Mouse (Mus musculus): ENCODE results near the gene Map3k5. TPM values are rescaled to one million over a fixed set of nuclear protein-coding genes. Genes with fewer than 3 reads are reported as not detected.
A peak's percentile ranks its signal among the peaks of the same experiment; 100 is the strongest.

Map3k5 gene
- polyA plus RNA-seq, 1 experiment from 2014 or later = 0.88 TPM

DNA sequence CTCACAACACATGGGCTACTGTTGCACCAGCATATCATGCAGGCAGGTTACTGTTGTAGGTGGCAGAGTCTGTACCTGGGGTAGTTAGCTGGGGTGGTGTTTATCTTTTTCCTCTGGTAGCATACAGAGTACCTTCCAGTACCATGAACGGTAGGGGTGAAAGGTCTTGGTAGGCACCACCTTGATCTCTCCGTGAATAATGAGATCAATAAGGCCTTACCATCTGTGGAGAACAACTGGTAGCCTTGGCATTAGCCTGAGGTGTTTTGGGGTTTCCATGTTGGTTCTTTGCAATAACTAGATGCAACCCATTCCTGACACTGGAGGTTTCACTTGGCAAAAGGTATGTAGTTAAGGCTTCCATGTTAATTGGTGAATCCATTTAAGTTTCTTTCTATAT, 109.8 kb downstream of the Map3k5 start:
- H3K9me3 ChIP-seq = no peaks in the 10 kb centered on the region
- no peak overlapping the region for H3K9ac ChIP-seq (replicated peaks)
- H3K27ac ChIP-seq (replicated peaks) = no peak overlapping the region
- H3K4me3 ChIP-seq = no peak overlapping the region
- no peaks in the 10 kb centered on the region for H3K27me3 ChIP-seq
- 88% methylated on average over 2 of the region's 2 CpGs for WGBS
- H3K4me2 ChIP-seq (replicated peaks) = no peak overlapping the region
- no peak for ATAC-seq (replicated peaks)
- H3K4me1 ChIP-seq = peaks cover 6% of the 10 kb centered on the region; the same call in 1 of the 2 replicates
- H3K36me3 ChIP-seq = no peaks in the 10 kb centered on the region

DNA sequence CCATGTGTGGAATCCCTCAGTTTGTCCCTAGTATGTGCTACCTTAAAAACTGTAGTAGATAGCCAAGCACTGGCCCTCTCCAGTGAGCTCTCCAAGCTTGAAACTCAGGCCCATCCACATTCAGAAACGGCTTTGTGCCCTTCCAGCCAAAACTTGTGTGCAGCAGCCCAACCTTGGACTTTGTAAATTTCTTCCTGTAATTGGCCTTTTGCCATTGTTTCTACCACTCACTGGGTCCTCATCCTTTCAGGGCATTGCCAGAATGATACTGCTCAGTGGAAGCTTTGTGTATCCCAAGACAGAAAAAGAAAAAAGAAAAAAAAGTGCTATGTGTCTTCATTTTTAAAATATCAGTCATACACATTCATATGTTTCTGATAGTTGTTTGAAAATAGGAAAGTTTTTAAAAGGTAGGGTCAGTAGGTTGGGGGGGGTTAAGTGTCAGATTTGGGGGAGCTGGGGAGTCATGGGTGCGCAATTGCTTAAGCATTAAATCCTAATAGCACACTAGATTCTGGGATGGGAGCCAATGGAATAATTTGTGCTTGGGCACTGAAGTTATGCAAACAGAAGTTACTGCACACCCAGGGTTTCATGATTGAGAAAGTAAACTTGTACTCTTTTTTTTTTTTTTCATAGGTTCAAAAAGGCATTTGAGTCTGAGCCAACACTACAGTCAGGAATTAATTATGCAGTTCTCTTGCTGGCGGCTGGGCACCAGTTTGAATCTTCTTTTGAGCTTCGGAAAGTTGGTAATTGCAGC, 111.6 kb downstream of the Map3k5 start:
- no peak for ATAC-seq (replicated peaks)

DNA sequence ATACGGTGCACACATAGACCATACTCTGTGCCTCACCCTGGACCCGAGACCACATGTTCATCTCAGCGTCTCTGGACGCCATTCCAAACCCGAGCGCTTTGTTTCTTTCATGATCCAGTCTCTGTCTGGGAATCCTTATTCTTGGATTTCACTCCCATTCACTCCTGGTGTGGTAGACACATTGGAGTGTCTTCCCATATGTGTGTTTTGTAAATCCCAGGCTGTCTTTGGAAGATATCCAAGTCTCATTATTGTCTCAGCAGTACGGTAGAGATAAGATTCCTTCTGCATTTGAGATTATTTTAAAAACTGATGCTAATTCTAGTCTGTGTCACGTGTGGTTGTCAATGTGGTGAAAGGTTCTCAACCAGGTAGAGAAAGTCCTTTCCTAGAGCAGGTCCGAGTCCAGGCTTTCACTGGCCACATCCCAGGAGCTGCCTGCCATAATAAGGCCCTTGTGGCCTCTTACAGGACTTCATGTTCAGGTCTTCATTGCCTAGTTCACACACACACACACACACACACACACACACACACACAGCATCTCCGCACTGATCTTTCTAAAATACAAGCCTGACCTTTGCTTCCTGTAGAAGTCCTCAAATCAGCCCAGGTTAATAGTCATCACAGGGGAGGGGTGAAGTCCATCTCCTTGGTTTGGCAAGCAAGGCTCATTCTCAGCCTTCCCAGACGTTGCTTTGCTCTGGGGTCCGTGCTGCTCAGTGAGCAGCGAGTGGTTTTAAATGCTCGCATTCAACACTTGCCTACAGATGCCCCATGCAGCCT, 122.8 kb downstream of the Map3k5 start:
- 75% methylated on average over 14 of the region's 14 CpGs for WGBS
- no peaks in the 10 kb centered on the region for H3K9me3 ChIP-seq
- H3K4me1 ChIP-seq = 0 out of 2 replicates have a peak, but pooled peaks cover 4% of the 10 kb centered on the region
- H3K36me3 ChIP-seq = no peaks in the 10 kb centered on the region
- no peaks in the 10 kb centered on the region for H3K27me3 ChIP-seq
- no peak overlapping the region for H3K9ac ChIP-seq (replicated peaks)
- no peak overlapping the region for H3K4me2 ChIP-seq (replicated peaks)
- ATAC-seq (replicated peaks) = peak; percentile 64; the same call in 1 of the 2 replicates
- no peak overlapping the region for H3K27ac ChIP-seq (replicated peaks)
- no peak overlapping the region for H3K4me3 ChIP-seq

More for the DNA sequence above, 111.6 kb downstream of the Map3k5 start:
- Histone ChIP-seq H3K4me1 (peaks cover 6% of the 10 kb centered on the region; the same call in 1 of the 2 replicates), H3K36me3 (no peaks in the 10 kb centered on the region), H3K4me3 (no peak overlapping the region), H3K9me3 (no peaks in the 10 kb centered on the region), H3K9ac (replicated peaks) (no peak overlapping the region), H3K27ac (replicated peaks) (no peak overlapping the region), H3K4me2 (replicated peaks) (no peak overlapping the region), H3K27me3 (no peaks in the 10 kb centered on the region)
- WGBS = 17% methylated on average over 4 of the region's 4 CpGs

DNA sequence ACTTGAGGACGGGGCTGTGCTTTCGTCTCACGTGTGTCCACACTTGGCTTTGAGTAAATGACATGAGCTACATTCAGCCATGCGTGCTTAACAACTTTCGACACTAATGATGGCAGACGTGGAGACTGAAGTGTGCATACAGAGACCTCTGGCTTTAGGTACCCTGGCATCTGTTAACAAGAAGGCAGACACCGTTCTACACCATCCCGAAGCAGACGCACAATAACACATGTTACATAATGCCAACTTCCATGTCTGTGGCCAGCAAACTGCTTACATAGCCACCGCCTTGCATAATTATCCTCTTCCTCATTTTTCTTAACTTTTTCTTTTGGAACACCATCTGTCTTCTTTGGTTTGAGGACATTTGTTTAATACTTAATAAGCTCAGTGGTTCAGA, 123.8 kb downstream of the Map3k5 start:
- 0 out of 2 replicates have a peak, but pooled peaks cover 4% of the 10 kb centered on the region for H3K4me1 ChIP-seq
- no peak overlapping the region for H3K4me3 ChIP-seq
- H3K4me2 ChIP-seq (replicated peaks) = no peak overlapping the region
- 52% methylated on average over 10 of the region's 10 CpGs for WGBS
- H3K27ac ChIP-seq (replicated peaks) = no peak overlapping the region
- no peaks in the 10 kb centered on the region for H3K9me3 ChIP-seq
- no peak overlapping the region for H3K9ac ChIP-seq (replicated peaks)
- H3K27me3 ChIP-seq = no peaks in the 10 kb centered on the region
- H3K36me3 ChIP-seq = no peaks in the 10 kb centered on the region
- ATAC-seq (replicated peaks) = no peak; the same call in 1 of the 2 replicates

DNA sequence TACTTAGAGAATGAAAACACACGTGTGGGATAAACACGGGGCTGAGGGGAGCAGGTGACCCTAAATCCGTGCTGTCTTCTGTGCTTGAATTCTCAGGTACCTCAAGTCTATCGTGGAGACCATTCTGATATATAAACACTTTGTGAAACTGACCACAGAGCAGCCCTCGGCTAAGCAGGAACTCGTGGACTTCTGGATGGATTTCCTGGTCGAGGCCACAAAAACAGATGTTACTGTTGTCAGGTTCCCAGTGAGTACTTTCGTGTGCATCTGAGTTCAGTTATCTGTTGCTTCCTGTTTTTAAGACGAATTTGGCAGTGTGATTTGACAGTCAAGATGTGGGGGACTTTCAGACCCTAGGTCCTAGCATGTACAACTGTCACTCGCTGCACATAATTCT, 124.6 kb downstream of the Map3k5 start:
- Histone ChIP-seq H3K9ac (replicated peaks) (no peak overlapping the region), H3K36me3 (no peaks in the 10 kb centered on the region), H3K27ac (replicated peaks) (no peak overlapping the region), H3K27me3 (no peaks in the 10 kb centered on the region), H3K9me3 (no peaks in the 10 kb centered on the region), H3K4me2 (replicated peaks) (no peak overlapping the region), H3K4me1 (0 out of 2 replicates have a peak, but pooled peaks cover 4% of the 10 kb centered on the region), H3K4me3 (no peak overlapping the region)
- 87% methylated on average over 10 of the region's 10 CpGs for WGBS
- ATAC-seq (replicated peaks) = no peak

DNA sequence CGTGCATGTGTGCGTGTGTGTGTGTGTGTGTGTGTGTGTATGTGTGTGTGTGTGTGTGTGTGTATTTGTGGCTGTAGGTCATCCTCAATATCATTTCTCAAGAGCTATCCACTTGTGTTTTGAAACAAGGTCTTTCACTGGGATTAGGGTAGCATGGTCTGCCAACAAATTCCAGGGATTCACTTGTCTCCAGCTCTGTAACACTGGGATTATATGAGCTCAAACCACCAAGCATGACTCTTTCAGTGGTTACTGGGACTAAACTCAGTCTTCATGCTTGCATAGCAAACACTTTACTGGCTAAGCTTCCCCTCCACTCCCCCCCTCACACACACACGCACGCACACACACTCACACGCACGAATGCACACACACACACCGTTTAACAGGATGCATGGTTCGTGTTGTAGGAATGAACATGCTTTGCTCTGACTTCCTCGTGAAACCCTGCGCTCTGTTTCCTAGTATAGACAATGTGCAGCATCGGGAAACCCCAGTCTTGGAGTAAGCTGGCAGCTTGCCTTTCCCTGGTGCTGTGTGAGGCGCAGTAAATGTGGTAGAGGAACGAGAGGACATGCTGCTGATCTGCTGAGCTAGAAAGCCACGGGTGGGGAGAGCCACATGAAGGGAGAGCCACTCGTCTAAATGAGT, 126.2 kb downstream of the Map3k5 start:
- Histone ChIP-seq H3K9me3 (no peaks in the 10 kb centered on the region), H3K36me3 (no peaks in the 10 kb centered on the region), H3K9ac (replicated peaks) (no peak overlapping the region), H3K27ac (replicated peaks) (no peak overlapping the region), H3K4me3 (no peak overlapping the region), H3K27me3 (no peaks in the 10 kb centered on the region), H3K4me1 (0 out of 2 replicates have a peak, but pooled peaks cover 4% of the 10 kb centered on the region), H3K4me2 (replicated peaks) (no peak overlapping the region)
- ATAC-seq (replicated peaks) = no peak; the same call in 1 of the 2 replicates
- 60% methylated on average over 15 of the region's 15 CpGs for WGBS

DNA sequence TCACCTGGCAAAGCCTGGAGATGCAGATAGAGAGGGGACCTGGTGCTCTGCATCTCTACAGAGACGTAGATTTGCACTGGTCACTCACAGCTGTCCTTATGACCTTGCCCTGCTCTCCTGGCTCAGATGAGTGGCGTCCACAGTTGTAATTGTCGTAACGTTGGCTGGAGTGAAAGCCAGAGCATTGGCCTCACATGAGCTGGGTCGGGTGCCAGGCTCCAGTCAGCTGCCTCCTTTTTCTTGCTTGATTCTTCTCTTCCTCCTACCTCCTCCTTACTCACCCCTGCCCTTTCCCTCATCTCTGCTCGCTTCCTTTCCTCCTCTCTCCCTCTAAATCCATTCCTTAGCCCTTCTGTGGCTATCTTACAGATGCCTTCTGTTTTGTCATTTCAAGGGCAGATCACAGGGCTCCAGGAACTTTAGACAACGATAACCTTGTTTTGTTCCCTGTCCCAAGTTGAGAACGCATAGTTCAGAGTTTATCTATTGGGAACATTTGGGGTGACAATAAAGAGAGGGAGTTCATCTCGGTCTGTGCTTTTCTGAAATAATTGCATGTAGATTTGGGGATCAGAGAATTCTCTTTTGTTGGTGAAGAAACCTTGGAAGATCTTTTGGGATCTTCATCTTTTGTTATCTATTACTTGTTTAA, 130.4 kb downstream of the Map3k5 start:
- Histone ChIP-seq H3K4me3 (no peak overlapping the region), H3K36me3 (no peaks in the 10 kb centered on the region), H3K27ac (replicated peaks) (no peak overlapping the region), H3K4me2 (replicated peaks) (no peak overlapping the region), H3K9ac (replicated peaks) (no peak overlapping the region), H3K4me1 (no peaks in the 10 kb centered on the region), H3K9me3 (no peaks in the 10 kb centered on the region), H3K27me3 (no peaks in the 10 kb centered on the region)
- 80% methylated on average over 9 of the region's 9 CpGs for WGBS
- no peak for ATAC-seq (replicated peaks)

DNA sequence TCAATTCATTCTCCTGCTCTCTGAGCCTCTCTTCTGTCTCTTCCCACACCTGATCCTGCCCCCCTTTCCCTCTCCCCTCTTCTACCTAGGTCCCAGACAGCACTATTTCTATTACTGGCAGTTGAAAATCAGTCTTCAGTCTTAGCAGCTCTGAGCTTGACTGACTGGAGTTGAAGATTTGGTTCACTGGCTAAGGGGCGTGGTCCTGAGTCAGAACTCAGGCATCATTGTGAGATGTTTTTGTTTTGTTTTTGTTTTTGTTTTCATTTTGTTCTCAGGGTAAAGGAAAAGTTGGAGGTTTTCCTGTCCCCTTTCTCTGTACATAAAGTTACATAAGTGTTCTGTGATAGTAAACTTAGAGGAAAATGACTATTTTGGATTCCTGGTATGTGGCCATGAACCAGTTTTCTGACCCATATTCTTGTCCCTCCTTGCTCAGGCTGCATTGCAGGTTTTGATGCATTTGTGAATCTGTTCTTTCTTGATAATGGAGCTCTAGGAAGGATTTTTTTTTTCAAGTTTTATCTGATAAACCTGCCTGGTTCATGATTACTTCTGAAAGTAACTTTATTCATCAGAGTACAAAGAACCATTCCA, 131.9 kb downstream of the Map3k5 start:
- Histone ChIP-seq H3K27me3 (no peaks in the 10 kb centered on the region), H3K4me2 (replicated peaks) (no peak overlapping the region), H3K9me3 (no peaks in the 10 kb centered on the region), H3K9ac (replicated peaks) (no peak overlapping the region), H3K4me3 (no peak overlapping the region), H3K36me3 (no peaks in the 10 kb centered on the region), H3K4me1 (no peaks in the 10 kb centered on the region), H3K27ac (replicated peaks) (no peak overlapping the region)
- no peak for ATAC-seq (replicated peaks)
- 95% methylated on average over 1 of the region's 1 CpGs for WGBS

DNA sequence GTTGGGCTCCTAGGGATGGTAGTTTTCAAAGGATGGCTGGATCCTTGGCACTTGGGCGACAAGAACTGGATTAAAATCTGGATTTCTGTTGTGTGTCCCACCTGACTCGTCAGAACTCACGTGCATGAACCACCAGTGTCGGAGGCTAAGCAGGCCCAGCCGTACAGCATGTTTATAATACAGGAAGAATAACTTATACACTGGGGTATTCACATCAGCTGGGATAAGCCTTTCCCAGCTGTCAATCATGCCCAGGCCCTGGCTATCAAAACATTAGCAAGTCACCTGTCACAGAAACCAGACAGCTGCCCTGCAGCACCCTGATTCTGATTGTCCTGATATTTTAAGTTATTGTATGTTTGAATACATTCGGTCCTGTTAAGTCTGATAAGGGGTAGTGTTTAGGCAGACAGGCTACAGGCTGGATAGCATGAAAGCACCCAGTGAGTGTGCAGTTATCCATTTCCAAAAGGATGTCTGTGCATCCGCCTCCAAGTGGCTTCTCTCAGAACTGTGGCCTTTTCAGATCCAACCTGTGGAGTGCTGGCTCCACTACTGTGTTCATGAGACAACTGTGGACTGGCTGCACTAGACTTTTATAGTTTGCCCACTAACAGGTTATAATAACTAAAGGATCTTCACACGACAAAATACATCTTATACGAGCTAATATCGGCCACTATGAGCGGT, 135.6 kb downstream of the Map3k5 start:
- Histone ChIP-seq H3K27ac (replicated peaks) (no peak overlapping the region), H3K27me3 (no peaks in the 10 kb centered on the region), H3K36me3 (no peaks in the 10 kb centered on the region), H3K4me2 (replicated peaks) (no peak overlapping the region), H3K9ac (replicated peaks) (no peak overlapping the region), H3K4me1 (no peaks in the 10 kb centered on the region), H3K9me3 (no peaks in the 10 kb centered on the region), H3K4me3 (no peak overlapping the region)
- ATAC-seq (replicated peaks) = no peak
- 90% methylated on average over 11 of the region's 11 CpGs for WGBS

DNA sequence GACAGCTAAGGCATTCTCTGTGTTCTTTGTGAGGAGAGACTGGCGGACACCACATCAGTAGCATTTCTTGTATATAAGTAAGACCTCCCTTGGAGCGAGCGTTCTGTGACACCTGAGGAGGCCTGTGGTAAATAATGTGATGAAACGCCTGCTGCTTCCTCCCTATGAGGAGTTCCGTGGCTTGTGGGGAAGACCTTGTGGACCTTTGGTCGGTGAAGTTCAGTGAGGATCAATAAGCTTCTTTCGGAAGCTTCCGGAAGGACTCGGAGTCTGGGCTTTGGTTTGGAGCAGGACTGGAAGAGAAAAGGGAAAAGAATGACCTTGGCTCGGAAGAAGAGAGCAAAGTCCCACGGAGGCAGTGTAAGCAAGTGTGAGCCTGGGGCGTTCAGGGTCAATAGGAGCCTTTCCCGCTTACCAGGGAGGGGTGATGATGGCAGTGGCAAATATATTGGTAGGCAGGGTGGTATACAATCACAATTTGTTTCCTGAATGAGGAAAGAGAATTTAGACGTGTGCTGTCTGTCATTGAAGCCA, 136.4 kb downstream of the Map3k5 start:
- H3K4me3 ChIP-seq = no peak overlapping the region
- H3K4me1 ChIP-seq = no peaks in the 10 kb centered on the region
- no peaks in the 10 kb centered on the region for H3K9me3 ChIP-seq
- no peaks in the 10 kb centered on the region for H3K36me3 ChIP-seq
- H3K27ac ChIP-seq (replicated peaks) = no peak overlapping the region
- H3K27me3 ChIP-seq = no peaks in the 10 kb centered on the region
- H3K9ac ChIP-seq (replicated peaks) = no peak overlapping the region
- no peak overlapping the region for H3K4me2 ChIP-seq (replicated peaks)
- ATAC-seq (replicated peaks) = no peak
- WGBS = 87% methylated on average over 14 of the region's 14 CpGs

DNA sequence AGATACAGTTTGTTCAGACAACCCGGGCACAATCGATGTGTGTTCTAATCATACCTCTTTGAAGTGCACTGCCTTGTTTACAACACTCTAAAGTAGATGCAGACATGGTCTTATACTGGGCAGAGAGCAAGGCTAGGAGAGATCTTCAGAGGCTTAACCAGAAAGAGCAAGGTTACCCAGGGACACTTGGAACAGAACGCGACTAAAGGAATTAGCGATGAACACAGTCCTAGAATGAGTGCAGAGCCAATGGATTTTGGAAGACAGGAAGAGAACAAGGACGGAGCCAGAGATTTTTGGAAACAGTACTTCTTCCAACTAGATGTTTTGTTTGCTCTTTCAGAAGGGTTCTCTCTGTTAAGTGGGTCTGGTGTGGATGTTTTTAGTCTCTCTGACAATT, 137.4 kb downstream of the Map3k5 start:
- no peak overlapping the region for H3K27ac ChIP-seq (replicated peaks)
- no peak for ATAC-seq (replicated peaks)
- no peak overlapping the region for H3K4me3 ChIP-seq
- H3K27me3 ChIP-seq = no peaks in the 10 kb centered on the region
- H3K36me3 ChIP-seq = no peaks in the 10 kb centered on the region
- no peaks in the 10 kb centered on the region for H3K4me1 ChIP-seq
- H3K4me2 ChIP-seq (replicated peaks) = no peak overlapping the region
- WGBS = 92% methylated on average over 6 of the region's 6 CpGs
- H3K9ac ChIP-seq (replicated peaks) = no peak overlapping the region
- H3K9me3 ChIP-seq = no peaks in the 10 kb centered on the region

Measured in forebrain, embryonic 15.5 days (tissue).